Mouse (Mus musculus) layer of hippocampus, adult 18-20 months (tissue): ENCODE measurements around the gene Micu1. TPM values are rescaled to one million over a fixed set of nuclear protein-coding genes. Genes with fewer than 3 reads are reported as not detected.
"Not testable (repeated sequence)": the region's sequence is repeated elsewhere in the genome, so short reads cannot be mapped to it uniquely, and the experiment has no call there.

Experiments used
- DNase-seq, 2 experiments: peaks; one replicate each; pipeline ENCODE4 v3.0.0; 2022; ENCODE audit warnings: low spot score in 2 of 2
- long read RNA-seq: library from polyadenylated mRNA; stranded (forward); transcript quantifications from one replicate; pipeline ENCODE4 v2.0.0, GENCODE M21; 2021
- total RNA-seq, 2 experiments: library from RNA; stranded (reverse); gene quantifications; 2 replicates each; pipeline ENCODE4 v1.2.3; 2021

The Micu1 gene
- 100 to 1,000 TPM in 1 of 2 experiments, 10 to 100 TPM in 1; 97.8 to 101 TPM for total RNA-seq
- long read RNA-seq, transcript Micu1-204 (12 exons, 2,442 nt): major isoform, 32 of 38 reads
- long read RNA-seq, partial matches to known transcripts: 2 of 38 reads
- long read RNA-seq, other reads (novel, unspliced or antisense): 4 of 38 reads

- peak; percentile 96 to 98 for DNase-seq
Measured at GRCm38 (mm10) chr10:59702207-59703032, at the start of gene Micu1. Gene Micu1, plus strand, starts transcription at chr10:59702477.

- no peak for DNase-seq
Measured at GRCm38 (mm10) chr10:59656799-59657198, 45.5 kb upstream of the Micu1 start.

GRCm38 (mm10) chr10:59664765-59665164 lies 37.5 kb upstream of the Micu1 start:
- no peak for DNase-seq

GRCm38 (mm10) chr10:59665503-59666291 lies 36.6 kb upstream of the Micu1 start:
- peak; percentile 4 to 39 for DNase-seq

- peak; percentile 3 to 17 for DNase-seq
Measured at GRCm38 (mm10) chr10:59667377-59667776, 34.9 kb upstream of the Micu1 start.

GRCm38 (mm10) chr10:59668491-59668890 lies 33.8 kb upstream of the Micu1 start:
- DNase-seq: no peak

GRCm38 (mm10) chr10:59677836-59678235 lies 24.4 kb upstream of the Micu1 start:
- DNase-seq: peak in 1 of 2 experiments; percentile 10

- no peak for DNase-seq
Measured at GRCm38 (mm10) chr10:59679189-59679588, 23.1 kb upstream of the Micu1 start.

GRCm38 (mm10) chr10:59685586-59685985 lies 16.7 kb upstream of the Micu1 start:
- not testable (repeated sequence) for DNase-seq

- DNase-seq: no peak
Measured at GRCm38 (mm10) chr10:59687126-59687525, 15.2 kb upstream of the Micu1 start.

GRCm38 (mm10) chr10:59689836-59690235 lies 12.4 kb upstream of the Micu1 start:
- no peak for DNase-seq

GRCm38 (mm10) chr10:59692441-59692840 lies 9.8 kb upstream of the Micu1 start:
- DNase-seq: no peak

GRCm38 (mm10) chr10:59694104-59694503 lies 8.2 kb upstream of the Micu1 start:
- DNase-seq: no peak

GRCm38 (mm10) chr10:59699516-59699915 lies 2.8 kb upstream of the Micu1 start:
- DNase-seq: no peak

GRCm38 (mm10) chr10:59701805-59702204 lies 472 bp upstream of the Micu1 start:
- DNase-seq: no peak

- DNase-seq: no peak
Measured at GRCm38 (mm10) chr10:59703060-59703760, 933 bp downstream of the Micu1 start.

- DNase-seq: no peak
Measured at GRCm38 (mm10) chr10:59706991-59707546, 4.8 kb downstream of the Micu1 start.

- no peak for DNase-seq
Measured at GRCm38 (mm10) chr10:59707595-59707994, 5.3 kb downstream of the Micu1 start.

- no peak for DNase-seq
Measured at GRCm38 (mm10) chr10:59709281-59709680, 7.0 kb downstream of the Micu1 start.

- DNase-seq: no peak
Measured at GRCm38 (mm10) chr10:59710246-59710645, 8.0 kb downstream of the Micu1 start.

- DNase-seq: no peak
Measured at GRCm38 (mm10) chr10:59712062-59712461, 9.8 kb downstream of the Micu1 start.
